In the genomic region with DNA sequence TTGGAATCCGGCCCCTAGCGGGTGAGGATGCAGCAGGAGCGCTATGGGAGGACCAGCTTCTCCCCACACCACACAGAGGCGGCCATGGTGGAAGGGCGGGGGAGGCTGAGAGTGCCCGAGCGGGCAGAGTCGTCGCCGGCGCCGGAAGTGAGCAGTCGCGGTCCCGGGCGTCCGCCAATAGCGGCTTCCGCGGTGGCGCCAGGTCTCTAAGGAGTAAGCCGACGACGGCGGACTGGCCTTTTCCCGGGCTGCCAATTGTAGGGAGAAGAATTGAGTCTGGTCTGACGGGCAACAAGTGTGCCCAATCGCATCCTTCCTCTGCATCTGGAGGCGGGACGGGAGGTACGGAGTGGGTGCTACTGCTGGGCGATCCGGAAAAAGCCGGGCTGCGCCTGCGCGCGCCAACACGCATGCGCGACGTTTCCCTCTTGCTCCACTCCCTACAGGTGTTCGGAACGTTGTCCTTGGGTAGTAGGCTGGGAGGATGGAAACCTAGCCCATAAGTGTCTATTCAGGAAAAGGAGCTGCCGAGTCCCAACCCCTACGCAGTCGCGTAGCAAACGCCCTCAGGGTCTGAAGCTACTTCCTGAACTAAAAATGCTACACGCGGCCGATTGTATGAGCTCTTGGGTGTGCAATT, we compare ENCODE assay signal across 8 mouse cellular contexts. TPM values are rescaled to one million over a fixed set of nuclear protein-coding genes. Genes with fewer than 3 reads are reported as not detected.
DNase-seq lines count a peak whose midpoint lies in the region; ATAC-seq and TF ChIP-seq lines count a peak whose summit lies in the region.

Gene Ints3 (minus strand): TSS at position 242 of the 640 bp plus-strand sequence.

- DNase-seq in CD4-positive helper T cell, adult 2 months (ENCODE audit: low read depth, low spot score), result peak; percentile 99
- DNase-seq in brain, embryonic 18.5 days (ENCODE audit: low read depth, low spot score), result peak; percentile 100
- peak; percentile 99 for DNase-seq in kidney, postnatal 0 days (ENCODE audit: low spot score)
- DNase-seq in liver, embryonic 11.5 days (ENCODE audit: low spot score), result peak; percentile 96
- DNase-seq in naive thymus-derived CD4-positive, alpha-beta T cell, adult 2 months (ENCODE audit: low read depth), result peak; percentile 99

- TF ChIP-seq CTCF in kidney, postnatal 0 days (IDR thresholded peaks at IDR 0.05; ENCODE audit: low read depth), result 0 out of 2 replicates have a peak, but pooled peaks have one; percentile 1

- H3K36me3 ChIP-seq in heart, embryonic 12.5 days, result peaks cover 5% of the 10 kb centered on the region; the same call in 1 of the 2 replicates
- H3K36me3 ChIP-seq in kidney, postnatal 0 days (ENCODE audit: insufficient read depth, low read length), result no peaks in the 10 kb centered on the region
- no peaks in the 10 kb centered on the region for H3K36me3 ChIP-seq in liver, embryonic 11.5 days (ENCODE audit: control insufficient read depth, insufficient read depth, low read length)
- H3K36me3 ChIP-seq in stomach, embryonic 14.5 days (ENCODE audit: control insufficient read depth, insufficient read depth, low read length), result no peaks in the 10 kb centered on the region

- peak; percentile 96 for ATAC-seq in erythroid progenitor cell, adult 5-6 weeks (replicated peaks; ENCODE audit: low FRiP score, poor library complexity, severe bottlenecking)
- ATAC-seq in heart, embryonic 12.5 days (ENCODE audit: insufficient number of reproducible peaks, low FRiP score), result peak; percentile 99
- peak; percentile 99 for ATAC-seq in kidney, postnatal 0 days (replicated peaks; ENCODE audit: low FRiP score, low read depth)
- ATAC-seq in liver, embryonic 11.5 days (replicated peaks; ENCODE audit: low FRiP score), result peak; percentile 99
- ATAC-seq in stomach, embryonic 14.5 days (ENCODE audit: insufficient number of reproducible peaks, insufficient read depth, low FRiP score, low read depth), result peak; percentile 100

- no peaks in the 10 kb centered on the region for H3K27me3 ChIP-seq in heart, embryonic 12.5 days (replicated peaks)
- no peaks in the 10 kb centered on the region for H3K27me3 ChIP-seq in kidney, postnatal 0 days (ENCODE audit: insufficient read depth, low read length)
- no peaks in the 10 kb centered on the region for H3K27me3 ChIP-seq in liver, embryonic 11.5 days (replicated peaks; ENCODE audit: control insufficient read depth, insufficient read depth, low read length)
- no peaks in the 10 kb centered on the region for H3K27me3 ChIP-seq in stomach, embryonic 14.5 days (ENCODE audit: control insufficient read depth, insufficient read depth, low read length)

- no peaks in the 10 kb centered on the region for H3K9me3 ChIP-seq in heart, embryonic 12.5 days (replicated peaks)
- no peaks in the 10 kb centered on the region for H3K9me3 ChIP-seq in kidney, postnatal 0 days (replicated peaks; ENCODE audit: low read length)
- no peaks in the 10 kb centered on the region for H3K9me3 ChIP-seq in liver, embryonic 11.5 days (ENCODE audit: control insufficient read depth, low read length)
- no peaks in the 10 kb centered on the region for H3K9me3 ChIP-seq in stomach, embryonic 14.5 days (ENCODE audit: control insufficient read depth, low read depth, low read length)

- peak within 1 kb of the TSS; percentile 91 for H3K9ac ChIP-seq in heart, embryonic 12.5 days
- peak within 1 kb of the TSS; percentile 95 for H3K9ac ChIP-seq in kidney, postnatal 0 days (ENCODE audit: low read depth, low read length)
- H3K9ac ChIP-seq in liver, embryonic 11.5 days (ENCODE audit: low read depth, low read length), result peak within 1 kb of the TSS; percentile 78
- peak within 1 kb of the TSS; percentile 79 for H3K9ac ChIP-seq in stomach, embryonic 14.5 days (replicated peaks; ENCODE audit: low read depth, low read length)

- WGBS in heart, embryonic 12.5 days, result under 1% methylated on average over 52 of the region's 52 CpGs
- under 1% methylated on average over 52 of the region's 52 CpGs for WGBS in kidney, postnatal 0 days
- WGBS in liver, embryonic 11.5 days, result under 1% methylated on average over 52 of the region's 52 CpGs
- WGBS in stomach, embryonic 14.5 days, result under 1% methylated on average over 52 of the region's 52 CpGs

- H3K27ac ChIP-seq in heart, embryonic 12.5 days (ENCODE audit: poor library complexity, severe bottlenecking), result peak within 1 kb of the TSS; percentile 91
- peak within 1 kb of the TSS; percentile 100 for H3K27ac ChIP-seq in kidney, postnatal 0 days
- peak within 1 kb of the TSS; percentile 80 for H3K27ac ChIP-seq in liver, embryonic 11.5 days (ENCODE audit: low read depth, low read length)
- peak within 1 kb of the TSS; percentile 98 for H3K27ac ChIP-seq in stomach, embryonic 14.5 days (ENCODE audit: low read length)

- H3K4me1 ChIP-seq in heart, embryonic 12.5 days (replicated peaks), result peaks cover 37% of the 10 kb centered on the region
- H3K4me1 ChIP-seq in kidney, postnatal 0 days (replicated peaks; ENCODE audit: insufficient read depth, low read length), result peaks cover 19% of the 10 kb centered on the region
- peaks cover 38% of the 10 kb centered on the region for H3K4me1 ChIP-seq in liver, embryonic 11.5 days (replicated peaks; ENCODE audit: control insufficient read depth, insufficient read depth, low read length)
- peaks cover 26% of the 10 kb centered on the region for H3K4me1 ChIP-seq in stomach, embryonic 14.5 days (ENCODE audit: control insufficient read depth, insufficient read depth, low read length)

- H3K4me2 ChIP-seq in heart, embryonic 12.5 days, result peak within 1 kb of the TSS; percentile 81
- peak within 1 kb of the TSS; percentile 98 for H3K4me2 ChIP-seq in kidney, postnatal 0 days (ENCODE audit: low read length)
- peak within 1 kb of the TSS; percentile 96 for H3K4me2 ChIP-seq in liver, embryonic 11.5 days
- peak within 1 kb of the TSS; percentile 82 for H3K4me2 ChIP-seq in stomach, embryonic 14.5 days (replicated peaks; ENCODE audit: low read depth, low read length)

- H3K4me3 ChIP-seq in heart, embryonic 12.5 days, result peak within 1 kb of the TSS; percentile 60
- H3K4me3 ChIP-seq in kidney, postnatal 0 days (replicated peaks; ENCODE audit: low read depth, low read length), result peak within 1 kb of the TSS; percentile 75
- H3K4me3 ChIP-seq in liver, embryonic 11.5 days (ENCODE audit: low read depth, low read length), result peak within 1 kb of the TSS; percentile 63
- H3K4me3 ChIP-seq in stomach, embryonic 14.5 days (ENCODE audit: low read depth, low read length), result peak within 1 kb of the TSS; percentile 56

RNA-seq across cellular contexts. Expression of gene Ints3, which starts in this region (rescaled TPM):
- total RNA-seq in erythroid progenitor cell, adult 5-6 weeks (2015; ENCODE audit: low replicate concordance), result 6.7 and 12.6 TPM in 2 replicates
- 13.2 and 18.2 TPM in 2 replicates for total RNA-seq in erythroid progenitor cell, adult 5-6 weeks (2017; ENCODE audit: low replicate concordance)
- 31.1 and 32.2 TPM in 2 replicates for polyA plus RNA-seq in heart, embryonic 12.5 days (2016; fragmentation: Nextera tagmentation; extraction: Ambion mirVana)
- polyA plus RNA-seq in kidney, postnatal 0 days (2015; fragmentation: Nextera tagmentation; extraction: Ambion mirVana), result 17.0 and 17.9 TPM in 2 replicates
- 34.0 and 35.2 TPM in 2 replicates for polyA plus RNA-seq in liver, embryonic 11.5 days (2014; fragmentation: Nextera tagmentation; extraction: Ambion mirVana)
- polyA plus RNA-seq in stomach, embryonic 14.5 days (2014; fragmentation: Nextera tagmentation; extraction: Ambion mirVana), result 28.7 and 29.6 TPM in 2 replicates

Comparison
In these comparisons a context has a peak if more than half of its experiments do, and no peak if none do; other contexts are left out.
1. Peak in every context shown above with its lines: DNase-seq, ATAC-seq, H3K4me3 ChIP-seq and H3K27ac ChIP-seq.